Mouse (Mus musculus) left cerebral cortex, adult 11 months (tissue): ENCODE results near the gene Nadk.

ENCODE experiments used
- DNase-seq: peaks from one replicate; pipeline ENCODE4 v3.0.0; 2022; ENCODE audit warnings: low spot score

The Nadk gene

DNA sequence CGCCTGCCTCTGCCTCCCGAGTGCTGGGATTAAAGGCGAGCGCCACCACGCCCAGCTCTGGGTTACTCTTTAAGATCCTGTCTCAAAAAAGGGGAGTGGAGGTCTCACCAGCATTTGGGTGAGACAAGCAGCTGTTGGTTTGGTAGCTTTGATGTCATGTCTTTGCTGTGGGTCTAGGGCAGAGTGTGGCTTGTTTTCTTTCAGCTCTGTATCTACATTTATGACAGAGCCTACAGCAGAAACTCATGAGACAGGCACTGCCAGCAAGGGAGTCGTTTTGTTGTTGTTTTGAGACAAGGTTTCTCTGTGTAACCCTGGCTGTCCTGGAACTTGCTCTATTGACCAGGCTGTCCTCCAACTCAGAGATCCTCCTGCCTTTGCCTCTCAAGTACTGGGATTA is 41.6 kb downstream of the Nadk start:
- DNase-seq = no peak

- no peak for DNase-seq
Measured at GRCm38 (mm10) chr4:155605132-155605531, 43.0 kb downstream of the Nadk start.

GRCm38 (mm10) chr4:155606825-155607224 is 44.6 kb downstream of the Nadk start:
- DNase-seq = no peak

- DNase-seq = no peak
Measured at GRCm38 (mm10) chr4:155611860-155612259, 49.7 kb downstream of the Nadk start.

DNA sequence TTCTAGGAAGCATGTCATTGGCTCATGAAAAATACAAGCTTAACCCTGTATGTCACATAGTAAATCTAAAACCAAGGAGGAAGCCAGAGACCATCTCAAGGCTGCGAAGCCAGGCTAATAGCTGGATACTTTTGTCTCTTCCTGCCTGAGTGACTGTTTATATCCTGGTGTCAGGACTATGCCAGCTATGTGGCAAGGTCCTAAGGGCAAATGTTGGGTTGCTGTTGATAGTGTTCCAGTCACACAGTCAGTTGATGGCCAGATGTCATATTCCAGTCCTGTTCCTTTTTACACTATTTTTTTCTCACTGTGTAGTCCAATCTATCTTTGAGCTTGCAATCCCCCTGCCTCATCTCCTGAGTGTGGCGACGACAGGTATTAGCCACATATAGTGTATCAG is 51.1 kb downstream of the Nadk start:
- no peak for DNase-seq

DNA sequence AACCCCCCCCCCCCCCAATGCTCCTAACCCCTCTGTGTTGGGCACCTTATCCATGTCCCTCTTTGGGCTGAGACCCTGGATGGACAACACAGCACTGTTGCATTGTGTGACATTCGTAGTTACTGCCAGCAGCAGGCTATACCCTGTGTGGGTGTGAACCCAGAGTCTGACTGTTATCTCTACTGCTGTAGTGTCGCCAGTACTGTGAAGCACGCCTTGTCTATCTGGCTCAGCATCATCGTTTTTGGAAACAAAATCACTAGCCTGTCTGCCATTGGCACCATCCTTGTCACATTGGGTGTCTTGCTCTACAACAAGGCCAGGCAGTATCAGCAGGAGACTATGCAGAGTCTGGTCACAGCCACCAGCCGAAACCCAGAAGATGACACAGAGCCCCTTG is 56.1 kb downstream of the Nadk start:
- DNase-seq = no peak

GRCm38 (mm10) chr4:155624338-155625291 is 62.4 kb downstream of the Nadk start, which contains the start of gene Cdk11b:
TSS of gene Cdk11b (plus strand) at chr4:155624854.
- DNase-seq = peak; percentile 94

DNA sequence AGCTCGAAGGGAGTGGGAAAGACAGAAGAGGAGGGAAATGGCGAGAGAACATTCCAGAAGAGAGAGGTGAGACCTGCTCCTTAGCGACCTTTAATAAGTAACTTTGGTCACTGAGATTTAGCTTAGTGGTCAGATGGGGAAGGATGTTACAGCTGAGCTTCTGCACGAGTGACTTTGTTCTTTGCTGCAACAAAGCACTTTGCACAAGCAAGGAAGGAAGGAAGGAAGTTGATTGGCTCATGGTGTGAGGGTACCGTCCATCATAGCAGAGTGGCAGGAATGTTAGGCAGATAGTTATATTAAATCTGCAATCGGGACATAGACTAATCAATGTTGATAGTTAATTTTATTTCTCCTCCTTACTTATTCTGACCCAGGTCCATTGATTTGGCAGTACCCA is 68.1 kb downstream of the Nadk start:
- no peak for DNase-seq

DNA sequence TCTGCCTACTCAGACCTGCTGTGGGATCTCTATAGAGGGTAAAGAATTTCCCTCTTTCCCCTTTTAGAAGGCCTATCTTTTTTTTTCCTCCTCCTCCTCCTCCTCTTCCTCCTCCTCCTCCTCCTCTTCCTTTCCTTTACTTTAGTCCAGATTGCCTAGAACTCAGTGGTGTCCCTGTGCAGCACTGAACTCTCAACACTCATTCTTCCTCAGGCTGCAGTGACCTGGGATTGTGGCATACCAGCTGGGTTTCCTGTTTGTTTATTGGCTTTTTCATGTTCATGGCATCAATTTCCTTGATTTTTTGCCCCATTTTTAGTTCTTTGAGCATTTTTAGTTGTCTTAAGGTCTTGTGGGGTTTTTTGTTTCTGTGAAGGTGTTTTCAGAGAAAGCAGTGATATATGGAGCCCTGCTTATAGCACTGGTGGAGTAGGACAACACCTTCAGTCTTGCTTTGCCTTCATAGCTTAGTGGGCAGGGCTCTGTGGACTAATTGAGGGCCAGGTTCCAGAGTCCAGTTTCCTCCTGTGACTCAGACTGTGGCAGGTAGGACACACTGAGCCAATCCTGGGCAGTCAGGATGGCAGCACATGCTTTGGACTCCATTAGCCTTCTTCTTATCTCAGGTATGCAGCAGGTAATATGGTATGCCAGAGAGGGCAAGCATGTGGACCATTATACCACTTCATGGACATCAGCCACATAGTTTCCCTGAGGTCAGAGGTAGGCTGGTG is 73.8 kb downstream of the Nadk start:
- no peak for DNase-seq
